18 mouse cellular contexts compared by ENCODE assay signal in genomic region chr10:95656236-95657225, GRCm38 (mm10). TPM values are rescaled to one million over a fixed set of nuclear protein-coding genes. Genes with fewer than 3 reads are reported as not detected.
DNase-seq lines count a peak whose midpoint lies in the region; ATAC-seq lines count a peak whose summit lies in the region.
"Had no signal": no experiment of that assay in that cellular context is flagged by ENCODE, and none has a peak within 500 bp of the region (broad histone marks: within the 10 kb centered on the region; RNA-seq: fewer than 3 reads in every experiment).

No protein-coding gene starts in this region.

- no peak overlapping the region for H3K27ac ChIP-seq in heart, embryonic 12.5 days (ENCODE audit: poor library complexity, severe bottlenecking)
- no peak overlapping the region for H3K27ac ChIP-seq in liver, embryonic 16.5 days (ENCODE audit: low read length)
- H3K27ac ChIP-seq in liver, embryonic 11.5 days (ENCODE audit: low read depth, low read length), result no peak overlapping the region
- H3K27ac ChIP-seq: neural tube, embryonic 15.5 days had no signal

- intact Hi-C loops in heart, postnatal 36 days (cut with DNase I), result no loop called here

- WGBS in heart, embryonic 12.5 days, result 84% methylated on average over 10 of the region's 10 CpGs
- 55% methylated on average over 10 of the region's 10 CpGs for WGBS in liver, embryonic 16.5 days (ENCODE audit: insufficient replicate concordance)
- 77% methylated on average over 10 of the region's 10 CpGs for WGBS in liver, embryonic 11.5 days

- no peak overlapping the region for H3K9ac ChIP-seq in heart, embryonic 12.5 days
- no peak overlapping the region for H3K9ac ChIP-seq in liver, embryonic 16.5 days (ENCODE audit: low read depth, low read length)
- H3K9ac ChIP-seq in liver, embryonic 11.5 days (ENCODE audit: low read depth, low read length), result no peak overlapping the region
- H3K9ac ChIP-seq: neural tube, embryonic 15.5 days had no signal

- DNase-seq in adrenal gland, postnatal 10 days, result peak; percentile 39
- no peak for DNase-seq in adrenal gland, adult (ENCODE audit: inconsistent age in 2 of 2, low spot score in 1 of 2)
- no peak for DNase-seq in heart, postnatal 36 days
- no peak for DNase-seq in liver, embryonic 11.5 days (ENCODE audit: low spot score)
- DNase-seq in kidney, postnatal 25 days, result peak; percentile 36 to 72
- no peak for DNase-seq in spleen, adult 12 weeks (ENCODE audit: low spot score)
- DNase-seq: cerebellum, adult 18-20 months; gastrocnemius, postnatal 25 days; thymus, adult 2 months had no signal

- ATAC-seq in heart, embryonic 12.5 days (ENCODE audit: insufficient number of reproducible peaks, low FRiP score), result 0 out of 2 replicates have a peak, but pooled peaks have one; percentile 29
- 0 out of 2 replicates have a peak, but pooled peaks have one; percentile 9 for ATAC-seq in liver, embryonic 16.5 days (ENCODE audit: low read depth)
- ATAC-seq in liver, embryonic 11.5 days (replicated peaks; ENCODE audit: low FRiP score), result no peak
- ATAC-seq: intestine, postnatal 0 days; midbrain, embryonic 16.5 days had no signal

- no peaks in the 10 kb centered on the region for H3K27me3 ChIP-seq in heart, embryonic 12.5 days (replicated peaks)
- H3K27me3 ChIP-seq in liver, embryonic 16.5 days (ENCODE audit: control insufficient read depth, insufficient read depth, low read depth, low read length), result no peaks in the 10 kb centered on the region
- H3K27me3 ChIP-seq in liver, embryonic 11.5 days (replicated peaks; ENCODE audit: control insufficient read depth, insufficient read depth, low read length), result no peaks in the 10 kb centered on the region; the same call in 1 of the 2 replicates
- H3K27me3 ChIP-seq: neural tube, embryonic 15.5 days had no signal

- peaks cover 4% of the 10 kb centered on the region; the same call in 1 of the 2 replicates for H3K9me3 ChIP-seq in heart, embryonic 12.5 days (replicated peaks)
- H3K9me3 ChIP-seq in liver, embryonic 16.5 days (replicated peaks; ENCODE audit: control insufficient read depth, low read length), result no peaks in the 10 kb centered on the region
- no peaks in the 10 kb centered on the region for H3K9me3 ChIP-seq in liver, embryonic 11.5 days (ENCODE audit: control insufficient read depth, low read length)
- H3K9me3 ChIP-seq: neural tube, embryonic 15.5 days had no signal

- no peak overlapping the region for H3K4me3 ChIP-seq in heart, embryonic 12.5 days
- no peak overlapping the region for H3K4me3 ChIP-seq in liver, embryonic 16.5 days (ENCODE audit: low read depth, low read length)
- H3K4me3 ChIP-seq in liver, embryonic 11.5 days (ENCODE audit: low read depth, low read length), result no peak overlapping the region
- H3K4me3 ChIP-seq: neural tube, embryonic 15.5 days had no signal

- peaks cover 8% of the 10 kb centered on the region; the same call in 1 of the 2 replicates for H3K4me1 ChIP-seq in heart, embryonic 12.5 days (replicated peaks)
- no peaks in the 10 kb centered on the region; the same call in 1 of the 2 replicates for H3K4me1 ChIP-seq in liver, embryonic 16.5 days (ENCODE audit: control insufficient read depth, low read depth, low read length)
- 0 out of 2 replicates have a peak, but pooled peaks cover 2% of the 10 kb centered on the region for H3K4me1 ChIP-seq in liver, embryonic 11.5 days (replicated peaks; ENCODE audit: control insufficient read depth, insufficient read depth, low read length)

- H3K36me3 ChIP-seq in heart, embryonic 12.5 days, result no peaks in the 10 kb centered on the region
- H3K36me3 ChIP-seq in liver, embryonic 16.5 days (ENCODE audit: control insufficient read depth, insufficient read depth), result no peaks in the 10 kb centered on the region
- no peaks in the 10 kb centered on the region for H3K36me3 ChIP-seq in liver, embryonic 11.5 days (ENCODE audit: control insufficient read depth, insufficient read depth, low read length)
- H3K36me3 ChIP-seq: neural tube, embryonic 15.5 days had no signal

- H3K4me2 ChIP-seq in heart, embryonic 12.5 days, result no peak overlapping the region
- no peak overlapping the region for H3K4me2 ChIP-seq in liver, embryonic 16.5 days (ENCODE audit: low read depth, low read length)
- no peak overlapping the region for H3K4me2 ChIP-seq in liver, embryonic 11.5 days
- H3K4me2 ChIP-seq: neural tube, embryonic 15.5 days had no signal

RNA-seq across cellular contexts. Expression of gene Anapc15-ps, which starts 16.7 kb away (rescaled TPM):
- not detected for total RNA-seq in adrenal gland, postnatal 10 days (2021)
- polyA plus RNA-seq in heart, embryonic 12.5 days (2016; fragmentation: Nextera tagmentation; extraction: Ambion mirVana), result not detected in 2 replicates
- total RNA-seq in heart, postnatal 36 days (2021), result not detected
- polyA plus RNA-seq in liver, embryonic 16.5 days (2015; fragmentation: Nextera tagmentation; extraction: Ambion mirVana), result not detected in 2 replicates
- polyA plus RNA-seq in liver, embryonic 11.5 days (2014; fragmentation: Nextera tagmentation; extraction: Ambion mirVana), result not detected in 2 replicates
- total RNA-seq: gastrocnemius, postnatal 25 days; layer of hippocampus, postnatal 25 days had no signal
- polyA plus RNA-seq: embryonic facial prominence, embryonic 11.5 days; heart, postnatal 0 days; intestine, postnatal 0 days; limb, embryonic 14.5 days; midbrain, embryonic 16.5 days; neural tube, embryonic 15.5 days; thymus, adult 2 months had no signal

Comparison
In these comparisons a context has a peak if more than half of its experiments do, and no peak if none do; other contexts are left out.
1. DNase-seq: peak in adrenal gland, postnatal 10 days (single experiment) and kidney, postnatal 25 days (2 of 2); none in adrenal gland, adult (0 of 2), heart, postnatal 36 days (0 of 2), liver, embryonic 11.5 days (single experiment) and spleen, adult 12 weeks (single experiment).